Mouse (Mus musculus) lung, embryonic 16.5 days (tissue): ENCODE measurements around the gene Vps29. TPM values are rescaled to one million over a fixed set of nuclear protein-coding genes. Genes with fewer than 3 reads are reported as not detected.
"Not testable (repeated sequence)": the region's sequence is repeated elsewhere in the genome, so short reads cannot be mapped to it uniquely, and the experiment has no call there.

Experiments used
- ATAC-seq: fragments of 200-750 bp; cut with Nextera tagmentation; 2 replicates; pipeline ENCODE4 v1.8.0; 2017; ENCODE audit warnings: low read depth, mild to moderate bottlenecking, moderate library complexity
- H3K27ac ChIP-seq: fragments of 300-500 bp; sonication (generic); 2 replicates; pipeline ENCODE4 v1.5.1; 2014; ENCODE audit warnings: mild to moderate bottlenecking, control low read depth, low read length
- H3K27me3 ChIP-seq: fragments of 300-500 bp; sonication (generic); 2 replicates; pipeline ENCODE4 v1.6.1; 2014; ENCODE audit warnings: low read depth, low read length, mixed read lengths; ENCODE audit not compliant: control insufficient read depth, insufficient read depth
- H3K36me3 ChIP-seq: fragments of 300-500 bp; sonication (generic); 2 replicates; pipeline ENCODE4 v1.6.1; 2014; ENCODE audit warnings: low read length; ENCODE audit not compliant: control insufficient read depth, insufficient read depth
- H3K4me1 ChIP-seq: fragments of 300-500 bp; sonication (generic); replicated peaks from 2 replicates; pipeline ENCODE4 v1.6.1; 2014; ENCODE audit warnings: low read length, mixed read lengths; ENCODE audit not compliant: control insufficient read depth, insufficient read depth
- H3K4me2 ChIP-seq: fragments of 300-500 bp; sonication (generic); 2 replicates; pipeline ENCODE4 v1.6.1; 2014; ENCODE audit warnings: low read depth, low read length, control low read depth
- H3K4me3 ChIP-seq: fragments of 300-500 bp; sonication (generic); 2 replicates; pipeline ENCODE4 v1.5.1; 2014; ENCODE audit warnings: mild to moderate bottlenecking, low read length, control low read depth
- H3K9ac ChIP-seq: fragments of 300-500 bp; sonication (generic); 2 replicates; pipeline ENCODE4 v1.6.1; 2014; ENCODE audit warnings: low read length, control low read depth
- H3K9me3 ChIP-seq: fragments of 300-500 bp; sonication (generic); 2 replicates; pipeline ENCODE4 v1.6.1; 2016; ENCODE audit warnings: low read length; ENCODE audit not compliant: control insufficient read depth
- WGBS: fragments of 180-500 bp; shearing (Covaris S2); extraction: QIAGEN DNeasy Blood & Tissue Kit; methylation state at CpG from one replicate; pipeline ENCODE4 v1.1.7; 2014; 5-methylcytosine and 5-hydroxymethylcytosine counted together
- polyA plus RNA-seq: library from polyadenylated mRNA; unstranded; fragments of >200 nt; fragmentation: Nextera tagmentation; extraction: Ambion mirVana; gene quantifications from 2 replicates; pipeline ENCODE4 v1.2.1, GENCODE M21; 2015

Vps29 gene
- polyA plus RNA-seq, 1 experiment from 2014 or later: 210 TPM

DNA sequence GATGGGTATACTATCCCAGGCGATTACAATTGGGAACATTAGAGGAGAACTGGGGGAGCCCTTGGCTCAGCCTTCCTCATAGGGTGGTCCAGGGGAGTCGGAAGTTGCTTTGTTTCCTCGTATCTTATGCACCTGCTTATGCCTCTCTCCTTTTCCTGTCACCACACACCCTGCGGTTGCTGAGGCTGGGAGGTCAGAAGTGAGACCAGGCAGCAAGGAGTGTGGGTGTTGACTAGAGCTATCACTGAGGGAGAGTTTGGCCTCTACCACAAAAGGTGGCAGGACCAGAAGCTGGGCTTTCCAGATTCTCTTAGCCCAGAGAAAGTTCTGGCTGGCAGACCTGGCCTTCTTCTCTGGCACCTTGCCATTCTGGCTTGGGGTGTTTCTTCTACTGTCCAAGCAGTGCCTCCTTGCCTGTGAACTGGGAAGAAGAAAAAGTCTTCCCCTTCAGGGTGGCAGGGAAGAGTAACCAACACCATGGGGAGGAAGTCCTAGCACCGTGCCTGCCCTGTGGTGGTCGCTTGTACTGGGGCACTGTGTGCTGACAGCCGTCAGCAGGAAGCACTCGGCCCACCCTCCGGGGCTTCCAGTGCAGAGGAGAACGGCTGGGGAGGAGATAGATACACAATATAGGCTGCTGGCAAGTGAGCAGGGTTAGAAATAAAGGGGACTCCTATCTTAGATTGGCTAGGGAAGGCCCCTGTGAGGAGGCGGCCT lies 36.7 kb upstream of the Vps29 start:
- Histone ChIP-seq H3K4me2 (no peak overlapping the region), H3K4me3 (no peak overlapping the region), H3K9ac (no peak overlapping the region), H3K4me1 (peaks cover 22% of the 10 kb centered on the region), H3K27ac (no peak overlapping the region; the same call in 1 of the 2 replicates), H3K9me3 (no peaks in the 10 kb centered on the region), H3K36me3 (peaks cover 18% of the 10 kb centered on the region), H3K27me3 (no peaks in the 10 kb centered on the region)
- 71% methylated on average over 11 of the region's 11 CpGs for WGBS
- ATAC-seq: no peak

DNA sequence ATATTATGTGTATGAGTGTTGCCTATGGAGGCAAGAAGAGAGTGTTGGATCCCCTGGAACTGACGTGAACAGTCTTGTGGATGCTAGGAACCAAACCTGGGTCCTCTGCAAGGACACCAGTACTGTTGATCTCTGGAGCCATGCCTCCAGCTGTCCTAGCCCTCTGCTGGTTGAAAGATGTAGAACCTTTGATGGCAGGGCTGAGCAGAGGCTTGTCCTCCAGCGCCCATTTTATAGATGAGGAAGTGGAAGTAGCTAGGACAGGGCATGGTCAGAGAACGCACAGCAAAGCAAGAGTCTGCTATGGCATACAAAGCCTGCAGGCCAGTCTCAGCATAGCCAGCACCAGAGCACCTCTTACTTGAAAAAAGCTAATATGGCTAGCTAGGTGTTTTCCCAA lies 36.1 kb upstream of the Vps29 start:
- WGBS: 74% methylated on average over 3 of the region's 3 CpGs
- Histone ChIP-seq H3K27ac (no peak overlapping the region; the same call in 1 of the 2 replicates), H3K9ac (no peak overlapping the region), H3K27me3 (no peaks in the 10 kb centered on the region), H3K9me3 (no peaks in the 10 kb centered on the region), H3K4me1 (peaks cover 20% of the 10 kb centered on the region), H3K36me3 (peaks cover 18% of the 10 kb centered on the region), H3K4me2 (no peak overlapping the region), H3K4me3 (no peak overlapping the region)
- ATAC-seq: no peak

DNA sequence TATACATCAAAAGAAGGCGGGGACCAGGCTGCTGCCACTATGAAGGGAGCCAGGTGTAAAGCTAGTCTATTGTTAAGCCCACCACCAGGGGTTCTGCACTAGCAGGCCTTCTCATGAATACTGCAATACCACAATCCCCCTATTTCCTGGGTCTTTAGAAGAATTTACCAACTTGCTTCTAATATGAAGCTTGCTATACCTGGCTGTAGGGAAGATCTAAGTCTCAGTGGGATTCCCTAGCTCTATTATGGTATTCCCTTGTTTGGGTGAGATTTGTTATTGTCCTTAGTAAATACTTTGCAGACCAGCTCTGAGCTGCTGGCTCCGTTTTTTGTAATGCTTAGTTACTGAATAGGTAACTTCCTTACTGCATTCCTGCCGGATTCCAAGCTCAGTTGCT lies 35.2 kb upstream of the Vps29 start:
- whole genome bisulfite sequencing: 63% methylated on average over 3 of the region's 3 CpGs
- Histone ChIP-seq H3K4me1 (peaks cover 20% of the 10 kb centered on the region), H3K27ac (peak overlapping the region; percentile 76), H3K36me3 (peaks cover 15% of the 10 kb centered on the region)
- H3K27me3 ChIP-seq, H3K9me3 ChIP-seq, H3K4me3 ChIP-seq, H3K4me2 ChIP-seq, ATAC-seq, H3K9ac ChIP-seq: not testable (repeated sequence)

DNA sequence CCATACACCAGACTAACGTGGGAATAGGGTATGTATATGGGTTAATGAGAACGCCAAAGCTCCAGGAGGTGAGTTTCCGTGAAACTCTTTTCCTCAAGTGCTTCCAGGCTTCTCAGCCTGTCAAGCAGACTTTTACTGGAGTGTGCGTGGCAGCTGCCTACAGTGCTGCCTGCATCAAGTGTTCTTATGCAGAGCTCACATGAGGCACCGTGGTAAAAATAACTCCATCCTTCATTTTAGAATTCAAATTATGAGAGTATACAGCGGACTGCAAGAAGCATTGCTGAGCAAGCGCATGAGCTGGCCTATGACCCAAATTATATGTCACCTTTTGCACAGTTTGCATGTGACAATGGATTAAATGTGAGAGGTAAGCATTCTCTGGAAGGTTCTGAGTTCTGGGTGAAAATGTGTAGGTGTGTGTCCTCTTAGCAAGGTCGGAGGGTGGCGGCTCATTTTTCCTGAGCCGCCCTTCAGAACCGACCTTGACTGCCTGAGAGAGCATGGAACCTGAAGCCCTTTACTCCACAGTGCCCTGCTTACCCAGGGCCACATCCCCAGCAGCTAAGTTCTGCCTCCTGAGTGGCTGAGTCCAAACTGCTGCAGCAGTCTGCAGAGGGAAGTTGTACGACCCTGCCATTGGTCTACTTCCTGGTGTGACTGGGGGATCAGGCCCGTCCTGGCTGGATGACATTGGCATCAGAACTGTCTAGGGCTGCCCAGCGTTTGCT lies 34.5 kb upstream of the Vps29 start:
- no peak overlapping the region for H3K4me3 ChIP-seq
- no peak overlapping the region for H3K9ac ChIP-seq
- peaks cover 15% of the 10 kb centered on the region for H3K36me3 ChIP-seq
- no peak overlapping the region for H3K4me2 ChIP-seq
- peaks cover 18% of the 10 kb centered on the region for H3K4me1 ChIP-seq
- no peaks in the 10 kb centered on the region for H3K27me3 ChIP-seq
- peak overlapping the region; percentile 76 for H3K27ac ChIP-seq
- peak; percentile 39; the same call in 1 of the 2 replicates for ATAC-seq
- WGBS: 63% methylated on average over 14 of the region's 14 CpGs
- no peaks in the 10 kb centered on the region for H3K9me3 ChIP-seq

DNA sequence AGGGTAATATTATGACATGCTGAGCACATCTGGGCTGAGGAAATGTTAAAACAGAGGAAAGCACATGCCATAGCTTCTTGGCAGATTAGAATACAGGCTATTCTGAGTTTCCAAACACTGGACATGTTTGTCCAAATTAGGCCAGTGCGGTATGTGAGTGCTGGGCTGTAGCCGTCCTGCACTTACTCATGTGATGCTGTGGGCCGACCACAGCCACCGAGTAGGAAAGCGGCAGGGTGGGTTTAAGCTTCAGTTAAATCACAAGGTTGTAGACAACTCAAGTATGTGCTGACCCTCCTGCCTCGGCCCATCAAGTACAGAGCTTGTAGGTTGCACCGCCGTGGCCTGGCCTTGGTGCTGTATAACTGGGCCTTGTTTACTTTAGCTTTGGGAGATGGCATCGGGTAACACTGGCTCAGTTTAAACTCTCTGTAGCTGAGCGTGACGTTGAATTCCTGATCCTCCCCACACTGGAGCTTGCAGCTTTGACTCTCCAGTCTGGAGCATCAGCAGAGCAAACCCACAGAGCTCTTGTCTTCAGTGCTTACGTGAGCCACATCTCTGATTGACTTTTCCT lies 33.9 kb upstream of the Vps29 start:
- Histone ChIP-seq H3K9ac (no peak overlapping the region), H3K4me2 (no peak overlapping the region), H3K27me3 (no peaks in the 10 kb centered on the region), H3K4me1 (peaks cover 12% of the 10 kb centered on the region), H3K36me3 (peaks cover 19% of the 10 kb centered on the region), H3K27ac (peak overlapping the region; percentile 76), H3K9me3 (no peaks in the 10 kb centered on the region), H3K4me3 (no peak overlapping the region)
- WGBS: 42% methylated on average over 12 of the region's 12 CpGs
- ATAC-seq: no peak

DNA sequence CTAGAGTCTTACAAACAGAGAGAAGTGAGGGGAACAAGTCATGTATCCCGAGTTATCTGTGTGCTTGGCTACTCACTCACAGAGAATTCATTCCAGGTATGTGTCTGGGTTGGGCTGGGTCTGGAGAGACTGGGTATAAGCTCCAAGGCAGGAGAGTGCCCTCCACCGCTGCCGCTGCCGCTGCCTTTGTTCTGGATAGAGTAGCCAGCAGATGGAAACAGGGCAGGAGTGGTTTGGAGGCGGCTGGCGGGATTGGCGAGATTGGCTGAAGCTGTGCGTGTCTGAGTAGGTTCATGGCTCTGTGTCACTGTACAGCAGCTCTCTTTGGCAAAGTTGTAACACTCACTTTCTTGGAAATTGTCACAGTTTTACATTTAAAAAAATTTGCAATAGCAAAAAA lies 30.6 kb upstream of the Vps29 start:
- WGBS: 68% methylated on average over 8 of the region's 8 CpGs
- no peak for ATAC-seq
- H3K9me3 ChIP-seq: no peaks in the 10 kb centered on the region
- no peak overlapping the region for H3K9ac ChIP-seq
- H3K4me3 ChIP-seq: no peak overlapping the region
- no peak overlapping the region for H3K4me2 ChIP-seq
- no peaks in the 10 kb centered on the region for H3K27me3 ChIP-seq
- H3K36me3 ChIP-seq: peaks cover 22% of the 10 kb centered on the region
- peaks cover 6% of the 10 kb centered on the region for H3K4me1 ChIP-seq
- no peak overlapping the region for H3K27ac ChIP-seq

DNA sequence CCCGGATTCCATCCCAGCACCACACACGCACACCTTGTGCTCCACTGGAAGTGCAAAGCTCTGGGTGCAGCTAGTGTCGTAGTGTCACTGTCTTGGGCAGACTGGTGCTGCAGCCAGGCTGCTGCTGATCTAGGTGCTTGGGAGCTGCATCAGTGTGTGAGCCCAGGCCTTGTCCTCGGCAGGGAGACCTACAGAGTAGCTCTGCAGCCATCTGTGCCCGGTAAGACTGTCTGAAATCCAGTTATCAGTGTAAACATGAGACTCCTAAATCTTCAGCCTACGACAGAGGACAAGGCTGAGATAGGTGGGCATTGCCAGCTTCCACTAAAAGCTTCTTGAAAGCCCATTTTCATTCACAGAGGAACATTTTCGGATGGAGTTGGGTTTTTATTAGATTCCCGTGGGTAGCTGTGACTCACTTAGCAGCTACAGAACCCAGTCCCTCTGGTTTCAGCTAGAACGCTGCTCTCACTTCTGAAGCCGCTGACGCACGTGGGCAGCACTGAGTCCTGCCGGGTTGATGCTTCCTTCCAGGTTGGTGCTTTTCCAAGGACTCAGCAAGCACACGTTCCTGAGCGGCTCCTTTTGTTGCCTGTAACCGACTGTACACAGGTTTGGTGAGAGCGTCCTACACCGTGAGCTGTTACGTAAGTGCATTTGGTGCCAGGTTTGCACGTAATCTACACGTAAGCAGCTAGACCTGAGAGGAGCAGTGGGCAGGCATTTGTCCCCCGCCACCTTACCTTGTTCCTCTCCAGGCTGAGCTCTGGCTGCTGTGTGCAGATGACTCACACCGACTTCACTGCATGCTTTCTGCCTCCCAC lies 29.3 kb upstream of the Vps29 start:
- H3K4me1 ChIP-seq: peaks cover 2% of the 10 kb centered on the region; the same call in 1 of the 2 replicates
- 81% methylated on average over 23 of the region's 23 CpGs for WGBS
- peaks cover 18% of the 10 kb centered on the region for H3K36me3 ChIP-seq
- no peak overlapping the region for H3K4me2 ChIP-seq
- H3K4me3 ChIP-seq: no peak overlapping the region
- no peaks in the 10 kb centered on the region for H3K9me3 ChIP-seq
- ATAC-seq: no peak
- H3K9ac ChIP-seq: no peak overlapping the region
- H3K27me3 ChIP-seq: no peaks in the 10 kb centered on the region
- no peak overlapping the region for H3K27ac ChIP-seq

DNA sequence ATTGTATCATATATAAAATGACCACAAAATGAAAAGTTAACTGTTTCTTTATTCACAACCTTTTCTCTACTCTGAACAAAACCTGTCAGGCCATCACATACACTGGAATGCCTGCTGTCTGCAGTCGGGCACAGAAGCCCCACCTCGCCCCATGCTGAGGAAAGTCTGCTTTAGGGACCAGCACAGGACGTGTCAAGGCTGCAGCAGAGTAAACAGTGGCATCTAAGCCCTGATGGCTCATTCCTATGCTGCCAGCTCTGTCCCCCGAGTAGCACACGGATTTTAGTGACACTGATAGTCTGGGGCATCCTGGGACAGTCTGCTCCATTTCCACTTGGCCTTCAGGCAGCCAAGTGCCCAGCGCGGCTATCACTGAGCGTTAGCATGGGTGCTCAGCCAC lies 28.7 kb upstream of the Vps29 start:
- no peak for ATAC-seq
- Histone ChIP-seq H3K9ac (no peak overlapping the region), H3K27ac (no peak overlapping the region), H3K4me3 (no peak overlapping the region), H3K9me3 (no peaks in the 10 kb centered on the region), H3K4me2 (no peak overlapping the region), H3K4me1 (no peaks in the 10 kb centered on the region), H3K36me3 (peaks cover 18% of the 10 kb centered on the region), H3K27me3 (no peaks in the 10 kb centered on the region)
- WGBS: 88% methylated on average over 8 of the region's 8 CpGs

DNA sequence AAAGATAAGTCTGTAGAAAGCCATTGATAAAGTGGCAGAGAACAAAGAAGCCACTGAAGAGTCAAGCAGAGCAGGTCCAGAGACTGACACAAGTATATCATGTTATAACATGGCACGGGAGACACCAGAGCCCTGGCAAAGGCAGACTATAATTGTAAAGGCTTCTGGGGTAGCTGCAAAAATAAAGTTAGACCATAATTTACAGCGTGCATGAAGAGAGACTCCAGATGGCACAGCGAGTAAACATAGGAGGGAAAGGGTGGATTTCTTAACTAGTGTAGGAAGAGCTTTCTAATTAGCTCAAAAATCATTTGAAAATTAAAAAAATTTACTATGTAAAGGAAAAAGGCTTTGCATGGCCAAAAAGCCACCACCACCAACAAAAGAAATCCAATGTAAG lies 26.9 kb upstream of the Vps29 start:
- peaks cover 7% of the 10 kb centered on the region for H3K36me3 ChIP-seq
- 73% methylated on average over 3 of the region's 3 CpGs for WGBS
- H3K4me2 ChIP-seq: no peak overlapping the region
- H3K9ac ChIP-seq: no peak overlapping the region
- H3K4me3 ChIP-seq: no peak overlapping the region
- ATAC-seq: no peak
- no peaks in the 10 kb centered on the region for H3K27me3 ChIP-seq
- no peaks in the 10 kb centered on the region for H3K4me1 ChIP-seq
- no peaks in the 10 kb centered on the region for H3K9me3 ChIP-seq
- H3K27ac ChIP-seq: no peak overlapping the region
